Mouse (Mus musculus) CH12.LX (cell line): ENCODE measurements at regions not wholly inside any gene's neighbourhood (a gene's known extent, or its start where the extent isn't known, plus 50 kb on each side); places are given as distances from the start of the nearest gene placed in this dataset.

Experiments used
- CHD1 ChIP-seq: IDR thresholded peaks from 2 replicates; pipeline ENCODE4 v1.6.1; 2012; ENCODE audit warnings: low read depth, low read length, improper control_type of control experiment, inconsistent platforms
- CTCF ChIP-seq, 2 experiments: IDR thresholded peaks in 1 of 2; conservative IDR thresholded peaks in 1 of 2; 2 replicates each; pipeline ENCODE4 v1.5.1; 2011 to 2012; ENCODE audit warnings: low read depth in 2 of 2, low read length in 2 of 2, improper control_type of control experiment in 1 of 2, inconsistent platforms in 1 of 2, mild to moderate bottlenecking in 1 of 2, moderate library complexity in 1 of 2
- ELF1 ChIP-seq: IDR thresholded peaks from 2 replicates; pipeline ENCODE4 v1.6.1; 2014; ENCODE audit warnings: low read depth, mild to moderate bottlenecking, inconsistent platforms, low read length, improper control_type of control experiment
- ETS1 ChIP-seq: conservative IDR thresholded peaks from 2 replicates; pipeline ENCODE4 v1.6.1; 2012; ENCODE audit warnings: low read depth, mild to moderate bottlenecking, inconsistent platforms, low read length, improper control_type of control experiment, moderate library complexity
- HCFC1 ChIP-seq: IDR thresholded peaks from 2 replicates; pipeline ENCODE4 v1.6.1; 2012; ENCODE audit warnings: low read depth, mild to moderate bottlenecking, inconsistent platforms, low read length, improper control_type of control experiment
- JUN ChIP-seq: IDR thresholded peaks from 2 replicates; pipeline ENCODE4 v1.6.1; 2011; ENCODE audit warnings: low read depth, mild to moderate bottlenecking, low read length, improper control_type of control experiment, moderate library complexity; ENCODE audit not compliant: insufficient read depth
- KAT2A ChIP-seq: IDR thresholded peaks from 2 replicates; pipeline ENCODE4 v1.6.1; 2012; ENCODE audit warnings: low read length, improper control_type of control experiment, inconsistent platforms; ENCODE audit not compliant: insufficient replicate concordance
- MAFK ChIP-seq: IDR thresholded peaks from 2 replicates; pipeline ENCODE4 v1.6.1; 2011; ENCODE audit warnings: low read length, improper control_type of control experiment; ENCODE audit not compliant: insufficient replicate concordance
- MEF2A ChIP-seq: IDR thresholded peaks from 2 replicates; pipeline ENCODE4 v1.6.1; 2014; ENCODE audit warnings: low read depth, mild to moderate bottlenecking, inconsistent platforms, low read length, improper control_type of control experiment, borderline replicate concordance
- POLR2A ChIP-seq: IDR thresholded peaks from 2 replicates; pipeline ENCODE4 v1.6.1; 2011; ENCODE audit warnings: low read depth, mild to moderate bottlenecking, improper control_type of control experiment, low read length
- RCOR1 ChIP-seq: conservative IDR thresholded peaks from 2 replicates; pipeline ENCODE4 v1.6.1; 2012; ENCODE audit warnings: low read depth, mild to moderate bottlenecking, inconsistent platforms, low read length, improper control_type of control experiment
- USF1 ChIP-seq: IDR thresholded peaks from 2 replicates; pipeline ENCODE4 v1.6.1; 2014; ENCODE audit warnings: low read depth, mild to moderate bottlenecking, inconsistent platforms, low read length, improper control_type of control experiment

- no peak for TF ChIP-seq MEF2A
- TF ChIP-seq POLR2A, result no peak
- TF ChIP-seq RCOR1, result no peak
- no peak for TF ChIP-seq CTCF (conservative IDR thresholded peaks at IDR 0.05 in 1 of 2, IDR thresholded peaks at IDR 0.05 in 1 of 2; ENCODE audit: low read depth in 2 of 2, low read length in 2 of 2)
- TF ChIP-seq ETS1, result no peak
- no peak for TF ChIP-seq HCFC1
- TF ChIP-seq ELF1, result no peak
- TF ChIP-seq KAT2A, result no peak
- no peak for TF ChIP-seq MAFK
- no peak for TF ChIP-seq USF1
- no peak for TF ChIP-seq JUN
- no peak for TF ChIP-seq CHD1
Observed at GRCm38 (mm10) chr3:65442269-65442668, 49.8 kb upstream of the Ssr3 start.
